Mouse (Mus musculus): ENCODE data around the gene Fancd2.
A peak's percentile ranks its signal among the peaks of the same experiment; 100 is the strongest.

Gene Fancd2

GRCm38 (mm10) chr6:113522310-113522709, 9.2 kb upstream of the Fancd2 start:
- no peak for DNase-seq (ENCODE audit: low spot score in 2 of 2)

DNA sequence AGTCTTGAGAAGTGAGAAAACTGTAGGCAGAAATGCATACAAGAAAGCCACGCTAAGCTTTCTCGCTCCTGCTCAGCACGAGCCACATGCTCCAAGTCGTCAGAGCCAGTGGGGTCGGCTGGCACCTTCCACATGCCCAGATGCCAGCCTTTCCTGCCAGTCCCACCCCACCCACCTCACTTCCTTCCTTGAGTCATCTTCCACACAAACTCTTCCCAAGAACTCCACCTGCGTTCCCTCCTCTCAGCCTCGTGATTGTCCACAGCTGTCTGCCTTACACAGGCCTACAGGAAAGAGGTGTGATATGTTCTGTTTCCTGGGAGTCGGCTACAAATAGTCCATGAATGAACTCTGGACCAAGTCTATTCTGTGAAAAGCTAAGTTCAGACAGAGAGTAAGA, 8.1 kb upstream of the Fancd2 start:
- no peak for DNase-seq (ENCODE audit: low spot score in 2 of 2)

DNA sequence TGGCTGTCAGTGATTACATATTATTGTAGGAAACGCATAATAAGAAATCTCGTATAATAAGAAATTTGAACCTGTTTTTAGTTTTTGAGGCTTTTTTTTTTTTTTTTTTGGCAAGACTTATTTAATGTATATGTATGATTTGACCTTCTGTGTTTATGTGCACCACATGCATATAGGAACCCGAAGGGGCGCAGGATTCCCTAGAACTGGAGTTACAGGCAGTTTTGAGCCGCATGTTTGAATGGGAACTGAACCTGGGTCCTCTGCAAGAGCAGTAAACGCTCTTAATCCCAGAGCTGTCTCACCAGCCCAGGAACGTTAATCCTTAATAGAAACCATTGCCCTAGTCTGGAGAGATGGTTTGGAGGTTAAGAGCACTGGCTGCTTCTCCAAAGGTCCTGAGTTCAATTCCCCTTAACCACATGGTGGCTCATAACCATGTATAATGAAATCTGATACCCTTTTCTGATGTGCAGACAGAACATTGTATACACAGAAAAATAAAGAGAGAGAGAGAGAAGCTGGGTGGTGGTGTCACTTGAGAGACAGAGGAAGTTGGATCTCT, 440 bp downstream of the Fancd2 start:
- no peak for DNase-seq (ENCODE audit: low spot score in 2 of 2)

DNA sequence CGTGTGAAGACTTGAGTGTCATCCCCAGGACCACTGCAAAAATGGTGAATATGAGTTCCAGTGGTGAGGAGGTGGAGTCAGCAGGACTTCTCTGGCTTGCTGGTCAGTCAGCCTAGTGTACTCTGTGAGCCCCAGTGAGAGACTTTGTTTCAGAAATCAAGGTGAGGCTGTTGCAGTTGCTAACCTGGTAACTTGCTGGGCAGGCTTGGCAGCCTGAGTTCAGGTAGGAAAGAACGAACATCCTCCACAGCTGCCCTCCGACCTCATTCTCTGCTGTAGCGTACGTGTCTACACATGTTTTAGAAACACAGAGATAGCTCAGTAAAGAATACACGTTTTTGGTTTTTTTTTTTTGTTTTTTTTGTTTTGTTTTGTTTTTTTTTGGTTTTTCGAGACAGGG, 3.4 kb downstream of the Fancd2 start:
- DNase-seq (ENCODE audit: low spot score in 2 of 2), result no peak

DNA sequence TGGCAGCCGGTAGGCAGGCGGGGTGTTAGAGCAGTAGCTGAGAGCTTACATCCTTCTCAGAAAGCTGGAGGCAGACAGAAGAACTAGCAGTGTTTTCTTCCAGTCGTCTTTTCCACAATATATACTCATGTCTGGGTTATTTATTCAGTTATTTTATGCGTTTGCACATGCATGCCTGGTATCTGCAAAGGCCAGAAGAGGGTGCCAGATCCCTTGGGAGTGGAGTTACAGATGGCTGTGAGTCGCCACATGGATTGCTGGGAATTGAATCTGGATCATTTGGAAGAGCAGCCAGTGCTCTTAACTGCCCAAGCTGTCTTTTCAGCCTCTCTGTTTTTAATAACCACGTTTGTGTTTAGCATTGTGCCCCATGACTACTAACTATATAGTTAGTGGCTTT, 10.1 kb downstream of the Fancd2 start:
- DNase-seq (ENCODE audit: low spot score in 2 of 2), result no peak

DNA sequence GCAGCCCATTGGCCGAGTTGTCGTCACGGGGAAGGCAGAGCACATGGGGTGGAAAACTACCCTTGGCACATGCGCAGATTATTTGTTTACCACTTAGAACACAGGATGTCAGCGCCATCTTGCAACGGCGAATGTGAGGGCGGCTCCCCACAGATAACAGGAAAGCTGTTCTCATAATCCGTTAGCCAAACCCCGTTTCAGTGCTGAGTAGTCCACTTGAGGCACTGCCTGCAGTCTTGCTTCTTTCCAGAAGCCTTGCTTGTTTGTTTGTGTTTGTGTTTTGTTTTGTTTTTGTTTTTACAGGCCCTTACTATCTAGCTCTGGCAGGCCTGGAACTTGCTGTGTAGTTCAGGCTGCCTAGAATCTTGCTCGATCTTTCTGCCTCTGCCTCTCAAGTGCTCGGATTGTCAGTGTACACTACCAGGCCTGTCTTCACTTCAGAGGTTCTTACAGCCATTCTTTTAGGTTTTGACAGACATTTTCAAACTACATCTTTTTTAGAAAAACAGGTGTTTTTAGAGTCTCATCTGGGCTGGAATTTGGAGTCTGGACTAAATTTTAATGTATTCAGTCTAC, 12.5 kb downstream of the Fancd2 start:
- no peak for DNase-seq (ENCODE audit: low spot score in 2 of 2)

GRCm38 (mm10) chr6:113559736-113560135, 28.3 kb downstream of the Fancd2 start:
- no peak for DNase-seq (ENCODE audit: low spot score in 2 of 2)

DNA sequence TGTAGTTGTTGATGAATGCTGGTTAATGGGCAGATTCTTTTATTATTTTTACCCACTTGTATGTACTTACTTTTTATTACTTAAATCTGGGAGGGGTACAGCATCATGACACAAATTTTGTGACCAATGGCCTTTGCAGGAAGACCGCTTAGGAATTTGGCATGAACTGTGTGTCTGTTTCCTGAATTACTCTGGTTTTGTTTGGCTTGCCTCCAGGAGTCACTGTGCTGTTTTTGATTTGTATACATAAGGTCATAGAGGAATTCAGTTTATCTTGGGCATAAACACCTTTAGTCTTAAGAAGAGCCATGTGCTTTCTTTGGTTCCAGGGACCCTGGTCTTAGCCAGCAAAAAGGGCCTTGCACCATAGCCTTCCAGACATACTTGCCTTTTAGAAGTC, 33.1 kb downstream of the Fancd2 start:
- DNase-seq (ENCODE audit: low spot score in 2 of 2), result no peak

DNA sequence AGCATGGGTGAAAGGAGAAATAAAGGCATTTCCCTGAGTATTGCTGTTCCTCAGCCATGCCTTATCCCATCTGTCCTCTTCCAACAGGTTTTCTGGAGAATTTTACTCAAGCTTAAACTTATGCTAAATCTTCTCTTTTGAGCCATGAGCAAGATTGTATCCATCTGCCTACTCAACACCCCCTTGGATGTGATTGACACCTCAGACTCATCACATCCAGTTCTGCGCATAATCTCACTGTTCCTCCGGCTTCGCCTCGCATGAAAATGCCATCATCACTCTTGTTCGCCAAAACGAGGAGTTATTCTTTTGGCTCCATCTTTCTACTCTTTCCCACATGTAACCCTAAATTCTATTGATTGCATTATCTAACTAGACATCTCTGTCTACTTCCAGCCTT, 44.6 kb downstream of the Fancd2 start:
- DNase-seq (ENCODE audit: low spot score in 2 of 2), result no peak

GRCm38 (mm10) chr6:113579306-113579705, 47.8 kb downstream of the Fancd2 start:
- DNase-seq (ENCODE audit: low spot score in 2 of 2), result no peak

DNA sequence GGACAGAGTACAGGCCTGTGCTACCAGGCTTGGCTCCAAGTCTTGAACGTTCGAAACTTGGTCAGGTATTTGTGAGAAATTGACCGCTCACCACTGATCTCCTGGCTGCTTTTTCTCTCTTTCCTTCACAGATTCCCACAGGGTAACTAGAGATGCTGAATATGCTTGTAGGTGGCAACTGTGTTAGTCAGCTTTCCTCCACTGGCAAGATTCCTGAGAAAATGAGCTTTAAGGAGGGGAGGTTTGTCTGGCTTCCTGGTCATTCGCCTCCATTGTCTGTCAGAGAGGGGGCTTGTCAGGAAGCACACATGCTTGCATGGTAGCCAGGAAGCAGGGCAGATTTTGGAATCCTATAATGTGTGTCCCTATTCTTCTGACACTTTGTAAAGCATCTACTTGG, 51.5 kb downstream of the Fancd2 start:
- no peak for DNase-seq (ENCODE audit: low spot score in 2 of 2)

- no peak for DNase-seq (ENCODE audit: low spot score in 2 of 2)
Measured at GRCm38 (mm10) chr6:113585065-113585464, 53.6 kb downstream of the Fancd2 start.

DNA sequence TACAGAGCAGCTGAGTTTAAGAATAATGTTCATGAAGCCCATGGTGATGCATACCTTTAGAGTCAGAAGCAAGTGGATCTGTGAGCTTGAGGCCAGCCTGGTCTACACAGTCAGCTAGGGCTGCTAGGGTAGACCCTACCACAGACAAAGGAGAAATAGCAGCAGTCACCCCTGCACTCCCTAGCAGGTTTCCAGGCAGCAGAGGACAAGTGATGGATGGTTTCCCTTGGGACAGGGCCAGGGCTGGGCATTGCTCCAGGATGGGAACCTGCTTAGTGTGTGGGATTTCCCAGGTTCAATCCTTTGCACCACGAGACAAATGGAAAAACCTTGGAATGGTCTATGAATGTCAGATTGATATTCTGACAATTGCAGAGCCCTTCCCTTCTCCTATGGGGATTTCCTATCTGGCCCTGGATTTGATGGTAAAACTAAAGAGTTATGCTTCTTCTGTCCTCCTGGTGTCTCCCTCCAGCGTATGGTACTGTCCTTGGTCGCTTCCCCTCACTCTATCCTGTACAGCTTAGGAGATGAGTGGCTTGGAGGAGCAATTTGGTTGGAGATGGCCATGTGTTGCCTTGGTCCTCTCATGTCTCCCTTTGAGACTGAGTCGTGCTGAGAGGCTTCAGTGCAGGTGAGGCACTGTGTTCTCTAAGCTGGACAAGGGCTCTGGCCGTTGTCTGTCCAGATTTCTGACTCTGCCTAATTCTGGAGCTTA, 55.1 kb downstream of the Fancd2 start:
- no peak for DNase-seq (ENCODE audit: low spot score in 2 of 2)

- no peak for DNase-seq (ENCODE audit: low spot score in 2 of 2)
Measured at GRCm38 (mm10) chr6:113592637-113593036, 61.2 kb downstream of the Fancd2 start.

DNA sequence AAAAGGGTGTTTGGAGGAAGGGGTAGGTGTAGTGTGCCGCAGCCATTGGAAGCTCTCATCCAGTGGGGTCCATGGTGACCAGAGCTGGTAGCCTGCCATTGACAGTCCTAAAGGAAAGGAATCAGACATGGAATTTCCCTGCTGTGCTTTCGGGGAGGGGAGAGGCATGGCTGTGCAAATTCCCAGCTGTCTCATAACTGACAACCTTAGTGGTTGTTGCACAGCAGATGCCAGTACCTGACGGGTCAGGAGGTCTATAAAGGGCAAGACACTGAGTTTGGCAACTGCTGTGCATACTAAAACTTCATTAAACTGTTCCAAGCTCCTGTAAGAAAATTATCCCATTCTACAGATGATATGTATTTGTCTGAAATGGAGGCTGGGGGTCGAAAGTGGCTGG, 66.5 kb downstream of the Fancd2 start:
- DNase-seq (ENCODE audit: low spot score in 2 of 2), result no peak

DNA sequence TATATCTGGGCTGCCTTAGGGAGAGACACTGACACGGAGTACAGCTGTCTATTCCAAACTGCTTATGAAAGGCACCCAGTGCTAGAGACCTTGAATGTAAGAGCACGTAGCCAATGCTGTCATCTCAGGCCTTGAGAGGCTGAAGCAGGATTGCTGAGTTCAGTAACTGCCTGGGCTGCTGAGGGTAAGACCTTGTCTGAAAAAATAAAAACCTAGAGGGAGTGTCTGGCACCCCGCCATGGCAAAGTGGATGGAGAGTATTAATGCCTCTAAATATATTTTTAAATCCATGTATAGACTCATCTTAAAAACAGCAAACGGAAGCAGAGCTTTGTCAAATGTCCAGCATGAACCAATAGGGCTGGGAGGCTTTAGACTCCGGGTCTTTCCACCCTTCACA, 68.4 kb downstream of the Fancd2 start:
- DNase-seq (ENCODE audit: low spot score in 2 of 2), result peak in 1 of 2 experiments; percentile 15

- no peak for DNase-seq (ENCODE audit: low spot score in 2 of 2)
Measured at GRCm38 (mm10) chr6:113600543-113601139, 69.2 kb downstream of the Fancd2 start, which contains the start of gene Fancd2os. Gene Fancd2os (minus strand): TSS chr6:113600715.

- DNase-seq (ENCODE audit: low spot score in 2 of 2), result no peak
Measured at GRCm38 (mm10) chr6:113602821-113603220, 71.3 kb downstream of the Fancd2 start.

DNA sequence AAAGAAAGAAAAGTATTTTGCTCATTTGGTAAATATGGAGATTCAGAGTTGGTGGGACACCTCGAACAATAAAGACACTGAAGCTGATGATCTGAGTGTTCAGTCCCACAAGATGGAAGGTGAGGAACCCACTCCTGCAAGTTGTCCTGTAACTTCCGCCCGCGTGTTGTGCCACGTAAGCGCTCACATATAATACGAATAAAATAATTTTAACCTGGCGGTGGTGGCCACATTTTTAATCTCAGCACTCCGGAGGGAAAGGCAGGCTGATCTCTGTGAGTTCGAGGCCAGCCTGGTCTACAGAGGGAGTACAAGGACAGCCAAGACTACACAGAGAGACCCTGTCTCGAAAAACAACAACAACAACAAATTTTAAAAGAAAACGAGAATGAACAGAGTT, 72.5 kb downstream of the Fancd2 start:
- DNase-seq (ENCODE audit: low spot score in 2 of 2), result peak in 1 of 2 experiments; percentile 26

DNA sequence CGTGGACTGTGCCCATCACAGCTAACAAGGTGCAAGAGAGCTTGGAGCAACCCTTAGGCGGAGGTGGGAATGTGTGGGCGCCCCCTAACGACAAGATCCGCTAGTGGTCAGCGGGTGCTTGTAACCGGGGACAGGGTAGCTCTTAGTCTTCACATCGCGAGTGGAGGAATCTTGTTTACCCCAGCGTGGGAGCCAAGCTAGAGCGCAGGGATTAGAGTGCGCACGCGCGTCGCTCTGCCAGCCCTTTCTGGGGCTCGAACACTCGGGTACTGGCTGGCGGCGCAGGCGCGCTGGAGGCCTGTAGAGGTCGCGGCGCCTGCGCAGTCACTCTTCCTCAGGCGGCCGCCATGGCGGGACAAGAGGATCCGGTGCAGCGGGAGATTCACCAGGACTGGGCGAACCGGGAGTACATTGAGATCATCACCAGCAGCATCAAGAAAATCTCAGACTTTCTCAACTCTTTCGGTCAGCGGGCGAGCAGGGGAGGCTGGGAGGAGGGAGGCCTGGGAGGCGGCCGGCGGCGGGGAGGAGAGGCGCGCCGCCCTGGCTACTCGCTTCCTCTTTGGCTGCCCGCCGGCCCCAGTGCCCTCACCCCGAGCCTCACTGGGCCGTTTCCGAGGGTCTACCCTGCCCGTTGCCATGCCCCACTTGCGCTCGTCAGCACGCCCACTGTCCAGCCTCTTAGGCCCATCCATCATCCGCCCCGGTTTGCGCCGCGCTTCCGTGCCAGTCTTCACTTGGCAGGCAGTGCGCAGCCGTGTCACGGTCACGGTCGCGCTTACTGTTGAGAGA, 73.1 kb downstream of the Fancd2 start, which contains the start of gene Brk1:
Brk1 (plus strand) TSS at position 341 of the 792 bp plus-strand sequence.
- peak; percentile 81 to 90 for DNase-seq (ENCODE audit: low spot score in 2 of 2)

- no peak for DNase-seq (ENCODE audit: low spot score in 2 of 2)
Measured at GRCm38 (mm10) chr6:113605224-113605545, 73.7 kb downstream of the Fancd2 start.

- no peak for DNase-seq (ENCODE audit: low spot score in 2 of 2)
Measured at GRCm38 (mm10) chr6:113608871-113609270, 77.4 kb downstream of the Fancd2 start.

All from spleen, postnatal 36 days (tissue).